Mouse (Mus musculus): Measurements from ENCODE around the gene Tmprss11g. TPM values are rescaled to one million over a fixed set of nuclear protein-coding genes. Genes with fewer than 3 reads are reported as not detected.
A peak's percentile ranks its signal among the peaks of the same experiment; 100 is the strongest.

Gene Tmprss11g
- 0.07 TPM in 1 of 2 replicates, not detected in the other for polyA plus RNA-seq (2014; fragmentation: Nextera tagmentation; extraction: Ambion mirVana)

DNA sequence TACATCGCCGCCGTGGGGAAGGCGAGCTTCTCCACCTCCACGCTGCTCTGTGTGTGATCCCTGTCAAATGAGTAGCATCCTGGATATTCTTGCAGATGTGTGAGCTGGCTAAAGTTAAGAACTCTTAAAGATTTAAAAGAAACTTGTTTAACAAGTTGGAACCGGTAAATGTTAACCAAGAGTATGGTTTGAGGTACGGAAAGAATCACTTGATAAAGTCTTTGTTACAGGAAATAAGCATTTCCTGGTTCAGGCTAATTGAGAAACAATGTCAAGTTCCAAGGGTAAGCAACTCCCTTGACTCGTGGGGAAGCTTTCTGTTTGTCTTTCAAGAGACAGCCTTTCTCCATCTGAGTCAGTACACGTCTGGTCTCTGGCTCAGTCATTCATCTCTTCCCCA lies at the start of gene Tmprss11g:
Tmprss11g (minus strand) TSS at position 101 of the 400 bp plus-strand sequence.
- Histone ChIP-seq H3K9ac (no peak within 1 kb of the TSS), H3K9me3 (ENCODE audit: control insufficient read depth, low read length) (no peaks in the 10 kb centered on the region), H3K36me3 (replicated peaks; ENCODE audit: control insufficient read depth, insufficient read depth) (no peaks in the 10 kb centered on the region), H3K4me1 (replicated peaks; ENCODE audit: control insufficient read depth, insufficient read depth, low read length) (no peaks in the 10 kb centered on the region), H3K27me3 (ENCODE audit: control insufficient read depth, insufficient read depth, low read length) (no peaks in the 10 kb centered on the region), H3K4me3 (replicated peaks; ENCODE audit: low read length) (no peak within 1 kb of the TSS), H3K4me2 (replicated peaks) (no peak within 1 kb of the TSS), H3K27ac (no peak within 1 kb of the TSS)
- 83% methylated on average over 9 of the region's 9 CpGs for WGBS
- DNase-seq (ENCODE audit: low spot score): no peak
- ATAC-seq (ENCODE audit: low FRiP score): no peak

DNA sequence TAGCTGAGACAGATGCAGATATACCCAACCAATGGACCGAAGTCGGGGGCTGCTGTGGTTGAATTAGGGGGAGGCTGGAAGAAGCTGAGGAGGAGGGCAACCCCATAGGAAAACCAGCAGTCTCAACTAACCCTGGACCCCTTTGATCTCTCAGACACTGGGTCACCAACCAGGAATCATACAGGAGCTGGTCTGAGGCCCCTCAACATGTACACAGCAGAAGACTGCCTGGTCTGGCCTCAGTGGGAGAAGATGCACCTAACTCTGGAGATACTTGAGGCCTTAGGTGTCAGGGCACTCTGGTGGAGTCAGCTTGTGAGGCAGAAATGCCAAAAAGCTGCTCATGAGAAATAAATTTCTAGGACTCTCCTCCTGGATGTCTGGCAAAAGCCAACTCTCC lies 28.3 kb upstream of the Tmprss11g start:
- WGBS: 100% methylated on average over 2 of the region's 2 CpGs
- Histone ChIP-seq H3K4me2 (replicated peaks) (no peak overlapping the region), H3K4me1 (replicated peaks; ENCODE audit: control insufficient read depth, insufficient read depth, low read length) (no peaks in the 10 kb centered on the region), H3K27ac (no peak overlapping the region), H3K36me3 (replicated peaks; ENCODE audit: control insufficient read depth, insufficient read depth) (no peaks in the 10 kb centered on the region), H3K9me3 (ENCODE audit: control insufficient read depth, low read length) (no peaks in the 10 kb centered on the region), H3K27me3 (ENCODE audit: control insufficient read depth, insufficient read depth, low read length) (no peaks in the 10 kb centered on the region), H3K9ac (no peak overlapping the region), H3K4me3 (replicated peaks; ENCODE audit: low read length) (no peak overlapping the region)
- ATAC-seq (ENCODE audit: low FRiP score): no peak
- DNase-seq (ENCODE audit: low spot score): no peak

DNA sequence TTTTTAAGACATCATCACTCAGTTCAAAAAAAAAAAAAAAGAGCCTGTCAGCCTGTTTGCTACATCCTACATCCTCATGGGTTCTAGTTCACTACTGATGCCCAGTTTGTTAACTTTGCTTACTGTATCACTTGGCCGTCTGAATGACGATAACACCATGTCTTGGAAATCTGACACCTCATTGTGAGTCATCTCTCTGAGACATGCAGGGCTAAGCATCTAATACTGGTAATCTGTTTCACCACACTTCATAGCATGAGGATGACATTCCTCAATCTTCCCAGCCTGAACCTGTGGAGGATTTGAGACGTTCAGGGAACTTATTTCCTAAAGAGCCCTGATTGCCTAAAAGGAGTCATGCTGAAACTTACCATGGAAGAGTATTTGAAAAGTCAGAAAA lies 22.2 kb upstream of the Tmprss11g start:
- no peaks in the 10 kb centered on the region for H3K9me3 ChIP-seq (ENCODE audit: control insufficient read depth, low read length)
- H3K9ac ChIP-seq: no peak overlapping the region
- 89% methylated on average over 3 of the region's 3 CpGs for WGBS
- no peaks in the 10 kb centered on the region for H3K27me3 ChIP-seq (ENCODE audit: control insufficient read depth, insufficient read depth, low read length)
- H3K27ac ChIP-seq: no peak overlapping the region
- DNase-seq (ENCODE audit: low spot score): no peak
- no peak overlapping the region for H3K4me3 ChIP-seq (replicated peaks; ENCODE audit: low read length)
- H3K4me2 ChIP-seq (replicated peaks): no peak overlapping the region
- no peaks in the 10 kb centered on the region for H3K4me1 ChIP-seq (replicated peaks; ENCODE audit: control insufficient read depth, insufficient read depth, low read length)
- ATAC-seq (ENCODE audit: low FRiP score): no peak
- no peaks in the 10 kb centered on the region for H3K36me3 ChIP-seq (replicated peaks; ENCODE audit: control insufficient read depth, insufficient read depth)

DNA sequence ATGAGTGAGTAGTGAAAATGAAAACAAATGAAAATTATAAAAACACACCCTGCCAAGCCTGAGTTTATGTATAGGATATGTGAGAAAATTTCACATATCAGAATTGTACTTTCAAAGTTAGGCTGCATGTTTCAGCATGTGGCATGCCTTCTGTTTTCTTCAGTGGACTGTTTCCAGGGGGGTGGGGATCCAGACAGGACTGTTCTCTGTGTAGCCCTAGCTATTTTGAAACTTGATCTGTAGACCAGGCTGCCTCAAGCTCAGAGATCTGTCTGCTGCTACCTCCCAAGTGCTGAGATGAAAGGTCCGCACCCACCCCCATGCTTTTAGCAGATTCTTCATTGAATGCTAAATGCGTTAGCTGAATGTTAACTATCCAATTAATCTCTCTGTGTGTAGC lies 10.3 kb upstream of the Tmprss11g start:
- no peak overlapping the region for H3K27ac ChIP-seq
- no peaks in the 10 kb centered on the region for H3K9me3 ChIP-seq (ENCODE audit: control insufficient read depth, low read length)
- no peaks in the 10 kb centered on the region for H3K4me1 ChIP-seq (replicated peaks; ENCODE audit: control insufficient read depth, insufficient read depth, low read length)
- no peak overlapping the region for H3K9ac ChIP-seq
- H3K4me3 ChIP-seq (replicated peaks; ENCODE audit: low read length): no peak overlapping the region
- ATAC-seq (ENCODE audit: low FRiP score) (no peak), DNase-seq (ENCODE audit: low spot score) (no peak)
- H3K36me3 ChIP-seq (replicated peaks; ENCODE audit: control insufficient read depth, insufficient read depth): no peaks in the 10 kb centered on the region
- 86% methylated on average over 2 of the region's 2 CpGs for whole genome bisulfite sequencing
- no peak overlapping the region for H3K4me2 ChIP-seq (replicated peaks)
- no peaks in the 10 kb centered on the region for H3K27me3 ChIP-seq (ENCODE audit: control insufficient read depth, insufficient read depth, low read length)

DNA sequence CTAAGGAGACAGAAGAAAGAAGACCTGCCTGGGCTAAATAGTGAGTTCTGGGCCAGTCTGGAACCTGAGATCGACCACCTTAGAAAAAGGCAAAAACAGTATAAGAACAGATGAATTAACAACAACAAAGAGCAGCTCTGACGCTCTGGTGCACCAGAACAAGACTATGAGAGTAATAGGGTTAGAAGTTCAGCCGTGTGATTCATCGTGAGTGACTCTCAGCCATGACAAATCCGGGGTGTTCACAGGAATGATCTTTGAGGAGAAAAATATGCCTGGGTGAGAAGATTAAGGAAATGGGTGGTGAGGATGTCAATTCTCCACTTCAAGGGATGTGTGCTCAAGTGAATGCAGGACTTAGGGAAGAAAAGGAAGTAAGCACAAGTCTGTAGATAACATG lies 6.9 kb downstream of the Tmprss11g start:
- DNase-seq (ENCODE audit: low spot score): no peak
- H3K27me3 ChIP-seq (ENCODE audit: control insufficient read depth, insufficient read depth, low read length): no peaks in the 10 kb centered on the region
- no peak for ATAC-seq (ENCODE audit: low FRiP score)

DNA sequence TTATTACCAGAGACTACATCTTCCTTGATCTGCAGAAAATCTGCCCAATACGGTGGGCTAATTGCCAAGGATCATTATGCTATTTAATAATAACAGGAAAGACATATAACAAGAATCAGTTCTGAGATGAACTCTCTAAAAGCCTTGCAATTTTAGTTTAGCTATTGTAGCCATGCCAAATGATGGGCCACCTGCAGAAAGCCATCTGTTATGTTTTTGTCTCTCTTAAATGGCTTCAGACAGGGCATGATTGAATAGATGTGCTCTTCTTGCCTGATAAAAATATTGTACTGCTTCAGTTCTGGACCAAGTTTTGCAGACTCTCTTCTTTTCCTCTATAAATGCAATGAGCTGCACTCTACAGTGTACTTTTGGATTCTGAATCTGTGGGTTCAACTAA lies 24.9 kb downstream of the Tmprss11g start:
- no peak overlapping the region for H3K27ac ChIP-seq
- no peak for ATAC-seq (ENCODE audit: low FRiP score)
- 78% methylated on average over 1 of the region's 1 CpGs for WGBS

More for the DNA sequence above, 6.9 kb downstream of the Tmprss11g start:
- Histone ChIP-seq H3K4me1 (replicated peaks; ENCODE audit: control insufficient read depth, insufficient read depth, low read length) (no peaks in the 10 kb centered on the region), H3K36me3 (replicated peaks; ENCODE audit: control insufficient read depth, insufficient read depth) (no peaks in the 10 kb centered on the region), H3K27ac (no peak overlapping the region), H3K4me2 (replicated peaks) (no peak overlapping the region), H3K9ac (no peak overlapping the region), H3K9me3 (ENCODE audit: control insufficient read depth, low read length) (no peaks in the 10 kb centered on the region), H3K4me3 (replicated peaks; ENCODE audit: low read length) (no peak overlapping the region)
- 37% methylated on average over 5 of the region's 5 CpGs for WGBS

DNA sequence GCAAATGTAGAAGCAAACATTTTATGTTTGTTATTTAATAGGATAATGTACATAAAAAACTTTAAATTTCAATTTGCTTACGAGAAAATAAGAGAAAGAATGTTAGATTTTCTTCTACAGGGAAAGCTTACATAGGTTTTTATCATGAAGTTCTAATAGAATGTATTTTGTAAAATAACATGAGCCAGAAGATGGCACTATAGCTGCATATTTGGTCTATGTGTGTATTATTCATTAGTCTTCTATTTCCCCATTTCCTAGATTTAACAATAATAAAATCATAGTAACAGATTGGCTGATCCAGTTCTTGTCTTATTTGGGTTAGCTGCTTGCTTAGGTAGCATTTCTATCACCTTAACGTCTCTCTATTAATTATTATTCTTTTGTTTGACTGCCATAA lies 35.8 kb downstream of the Tmprss11g start:
- Histone ChIP-seq H3K9me3 (ENCODE audit: control insufficient read depth, low read length) (no peaks in the 10 kb centered on the region), H3K27me3 (ENCODE audit: control insufficient read depth, insufficient read depth, low read length) (no peaks in the 10 kb centered on the region), H3K36me3 (replicated peaks; ENCODE audit: control insufficient read depth, insufficient read depth) (no peaks in the 10 kb centered on the region), H3K4me2 (replicated peaks) (no peak overlapping the region), H3K27ac (no peak overlapping the region), H3K9ac (no peak overlapping the region), H3K4me3 (replicated peaks; ENCODE audit: low read length) (no peak overlapping the region), H3K4me1 (replicated peaks; ENCODE audit: control insufficient read depth, insufficient read depth, low read length) (no peaks in the 10 kb centered on the region)
- ATAC-seq (ENCODE audit: low FRiP score) (no peak), DNase-seq (ENCODE audit: low spot score) (peak; percentile 57)
- WGBS: 83% methylated on average over 2 of the region's 2 CpGs

More for the DNA sequence above, 24.9 kb downstream of the Tmprss11g start:
- Histone ChIP-seq H3K4me3 (replicated peaks; ENCODE audit: low read length) (no peak overlapping the region), H3K4me1 (replicated peaks; ENCODE audit: control insufficient read depth, insufficient read depth, low read length) (no peaks in the 10 kb centered on the region), H3K27me3 (ENCODE audit: control insufficient read depth, insufficient read depth, low read length) (no peaks in the 10 kb centered on the region), H3K9me3 (ENCODE audit: control insufficient read depth, low read length) (no peaks in the 10 kb centered on the region), H3K9ac (no peak overlapping the region), H3K36me3 (replicated peaks; ENCODE audit: control insufficient read depth, insufficient read depth) (no peaks in the 10 kb centered on the region), H3K4me2 (replicated peaks) (no peak overlapping the region)
- no peak for DNase-seq (ENCODE audit: low spot score)

DNA sequence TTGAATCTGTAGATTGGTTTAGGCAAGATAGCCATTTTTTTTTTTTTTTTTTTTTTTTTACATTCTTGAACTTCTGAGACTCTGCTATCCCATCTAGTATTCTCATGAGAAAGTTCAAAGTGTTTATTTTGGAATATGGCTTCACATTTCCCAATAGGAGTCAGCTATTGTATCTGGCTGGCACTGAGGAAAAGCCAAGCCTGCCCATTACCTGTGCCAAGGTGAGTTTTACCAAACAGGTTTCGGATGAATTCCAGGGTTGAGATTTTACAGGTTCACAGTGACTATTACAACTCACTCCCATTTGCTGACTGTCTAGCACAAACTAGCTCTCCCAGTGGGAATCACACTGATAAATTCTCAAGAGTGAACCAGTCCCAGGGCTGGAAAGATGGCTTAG lies 36.4 kb downstream of the Tmprss11g start:
- no peak overlapping the region for H3K9ac ChIP-seq
- no peaks in the 10 kb centered on the region for H3K36me3 ChIP-seq (replicated peaks; ENCODE audit: control insufficient read depth, insufficient read depth)
- 88% methylated on average over 1 of the region's 1 CpGs for WGBS
- no peak overlapping the region for H3K4me2 ChIP-seq (replicated peaks)
- ATAC-seq (ENCODE audit: low FRiP score) (no peak), DNase-seq (ENCODE audit: low spot score) (no peak)
- no peaks in the 10 kb centered on the region for H3K4me1 ChIP-seq (replicated peaks; ENCODE audit: control insufficient read depth, insufficient read depth, low read length)
- no peaks in the 10 kb centered on the region for H3K9me3 ChIP-seq (ENCODE audit: control insufficient read depth, low read length)
- H3K4me3 ChIP-seq (replicated peaks; ENCODE audit: low read length): no peak overlapping the region
- no peaks in the 10 kb centered on the region for H3K27me3 ChIP-seq (ENCODE audit: control insufficient read depth, insufficient read depth, low read length)
- no peak overlapping the region for H3K27ac ChIP-seq

DNA sequence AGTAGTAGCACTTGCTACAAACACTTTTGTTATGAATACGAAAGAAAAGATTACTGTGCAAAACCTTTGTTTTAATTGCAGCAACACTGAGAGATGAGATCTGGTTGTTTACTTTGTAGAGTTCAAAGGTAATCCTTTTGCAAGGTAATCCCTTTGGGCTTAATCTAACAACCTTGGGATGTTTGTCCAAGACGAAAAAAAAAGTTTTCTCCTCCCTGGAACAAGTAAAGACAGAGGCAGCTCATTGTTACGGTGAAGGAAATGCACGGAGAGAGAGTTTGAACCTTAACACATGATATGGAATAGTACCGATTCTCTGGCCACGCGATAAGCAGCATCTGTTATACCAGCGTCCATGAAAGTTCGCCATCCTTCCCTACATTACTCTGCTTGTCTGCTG lies 44.5 kb downstream of the Tmprss11g start:
- H3K9me3 ChIP-seq (ENCODE audit: control insufficient read depth, low read length): no peaks in the 10 kb centered on the region
- DNase-seq (ENCODE audit: low spot score): no peak
- no peak for ATAC-seq (ENCODE audit: low FRiP score)
- 92% methylated on average over 9 of the region's 9 CpGs for WGBS
- no peaks in the 10 kb centered on the region for H3K27me3 ChIP-seq (ENCODE audit: control insufficient read depth, insufficient read depth, low read length)
- H3K4me3 ChIP-seq (replicated peaks; ENCODE audit: low read length): no peak overlapping the region
- H3K9ac ChIP-seq: no peak overlapping the region
- no peaks in the 10 kb centered on the region for H3K4me1 ChIP-seq (replicated peaks; ENCODE audit: control insufficient read depth, insufficient read depth, low read length)
- no peak overlapping the region for H3K27ac ChIP-seq
- H3K36me3 ChIP-seq (replicated peaks; ENCODE audit: control insufficient read depth, insufficient read depth): no peaks in the 10 kb centered on the region
- H3K4me2 ChIP-seq (replicated peaks): no peak overlapping the region

DNA sequence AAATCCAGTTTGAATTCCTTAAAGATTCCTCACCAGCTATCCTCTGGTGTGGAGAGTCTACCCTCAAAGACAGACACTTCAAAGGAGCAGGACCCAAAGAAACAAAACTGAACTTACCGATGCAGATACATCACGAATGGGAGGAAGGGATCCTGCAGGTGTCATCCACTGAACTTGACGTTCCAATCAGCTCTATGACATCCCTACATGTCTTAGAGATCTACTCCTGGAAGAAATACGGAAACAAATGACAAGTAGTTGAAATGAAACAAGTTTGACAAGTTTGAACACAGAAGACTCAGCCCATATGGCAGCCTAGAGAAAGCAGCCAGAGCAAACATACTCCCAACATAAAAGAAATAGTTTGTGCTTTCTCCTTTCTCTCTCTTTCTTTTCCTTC lies 49.5 kb downstream of the Tmprss11g start, which contains the start of gene Tmprss11a:
Tmprss11a (minus strand) TSS at position 101 of the 400 bp plus-strand sequence.
- DNase-seq (ENCODE audit: low spot score) (no peak), ATAC-seq (ENCODE audit: low FRiP score) (no peak)
- Histone ChIP-seq H3K4me1 (replicated peaks; ENCODE audit: control insufficient read depth, insufficient read depth, low read length) (no peaks in the 10 kb centered on the region), H3K4me2 (replicated peaks) (no peak within 1 kb of the TSS), H3K27ac (no peak within 1 kb of the TSS), H3K4me3 (replicated peaks; ENCODE audit: low read length) (no peak within 1 kb of the TSS), H3K9me3 (ENCODE audit: control insufficient read depth, low read length) (no peaks in the 10 kb centered on the region), H3K9ac (no peak within 1 kb of the TSS), H3K27me3 (ENCODE audit: control insufficient read depth, insufficient read depth, low read length) (no peaks in the 10 kb centered on the region), H3K36me3 (replicated peaks; ENCODE audit: control insufficient read depth, insufficient read depth) (no peaks in the 10 kb centered on the region)
- WGBS: 81% methylated on average over 4 of the region's 4 CpGs
